ENCODE assay signal across 8 mouse cellular contexts in genomic region chr4:55351037-55351436, GRCm38 (mm10). TPM values are rescaled to one million over a fixed set of nuclear protein-coding genes. Genes with fewer than 3 reads are reported as not detected.
DNase-seq lines count a peak whose midpoint lies in the region; ATAC-seq and TF ChIP-seq lines count a peak whose summit lies in the region.

No protein-coding gene starts in this region.

- H3K4me3 ChIP-seq in kidney, postnatal 0 days (replicated peaks; ENCODE audit: low read depth, low read length) = peak overlapping the region; percentile 99
- peak overlapping the region; percentile 86 for H3K4me3 ChIP-seq in embryonic facial prominence, embryonic 10.5 days
- H3K4me3 ChIP-seq in hindbrain, embryonic 15.5 days = peak overlapping the region; percentile 64
- H3K4me3 ChIP-seq in midbrain, embryonic 15.5 days = peak overlapping the region; percentile 69

- H3K9me3 ChIP-seq in kidney, postnatal 0 days (replicated peaks; ENCODE audit: low read length) = no peaks in the 10 kb centered on the region
- no peaks in the 10 kb centered on the region for H3K9me3 ChIP-seq in embryonic facial prominence, embryonic 10.5 days
- H3K9me3 ChIP-seq in hindbrain, embryonic 15.5 days = no peaks in the 10 kb centered on the region
- no peaks in the 10 kb centered on the region for H3K9me3 ChIP-seq in midbrain, embryonic 15.5 days

- 8% methylated on average over 12 of the region's 12 CpGs for WGBS in kidney, postnatal 0 days
- WGBS in embryonic facial prominence, embryonic 10.5 days = 17% methylated on average over 12 of the region's 12 CpGs
- 17% methylated on average over 12 of the region's 12 CpGs for WGBS in hindbrain, embryonic 15.5 days
- 18% methylated on average over 12 of the region's 12 CpGs for WGBS in midbrain, embryonic 15.5 days

- H3K9ac ChIP-seq in kidney, postnatal 0 days (ENCODE audit: low read depth, low read length) = peak overlapping the region; percentile 96
- H3K9ac ChIP-seq in hindbrain, embryonic 15.5 days = peak overlapping the region; percentile 71
- peak overlapping the region; percentile 83 for H3K9ac ChIP-seq in midbrain, embryonic 15.5 days

- H3K27ac ChIP-seq in kidney, postnatal 0 days = peak overlapping the region; percentile 94
- peak overlapping the region; percentile 99 for H3K27ac ChIP-seq in embryonic facial prominence, embryonic 10.5 days (replicated peaks)
- H3K27ac ChIP-seq in hindbrain, embryonic 15.5 days (replicated peaks) = peak overlapping the region; percentile 95; the same call in 1 of the 2 replicates
- H3K27ac ChIP-seq in midbrain, embryonic 15.5 days = peak overlapping the region; percentile 94; the same call in 1 of the 2 replicates

- H3K36me3 ChIP-seq in kidney, postnatal 0 days (ENCODE audit: insufficient read depth, low read length) = no peaks in the 10 kb centered on the region
- peaks cover 8% of the 10 kb centered on the region for H3K36me3 ChIP-seq in embryonic facial prominence, embryonic 10.5 days (replicated peaks)
- no peaks in the 10 kb centered on the region for H3K36me3 ChIP-seq in hindbrain, embryonic 15.5 days
- H3K36me3 ChIP-seq in midbrain, embryonic 15.5 days (replicated peaks) = no peaks in the 10 kb centered on the region

- TF ChIP-seq CTCF in kidney, postnatal 0 days (IDR thresholded peaks at IDR 0.05; ENCODE audit: low read depth) = no peak

- ATAC-seq in kidney, postnatal 0 days (replicated peaks; ENCODE audit: low FRiP score, low read depth) = no peak
- ATAC-seq in hindbrain, embryonic 15.5 days (ENCODE audit: low FRiP score, low read depth) = no peak
- no peak for ATAC-seq in midbrain, embryonic 15.5 days (replicated peaks)

- no peaks in the 10 kb centered on the region for H3K27me3 ChIP-seq in kidney, postnatal 0 days (ENCODE audit: insufficient read depth, low read length)
- H3K27me3 ChIP-seq in embryonic facial prominence, embryonic 10.5 days (replicated peaks; ENCODE audit: low read depth, poor library complexity, severe bottlenecking) = no peaks in the 10 kb centered on the region
- H3K27me3 ChIP-seq in hindbrain, embryonic 15.5 days = no peaks in the 10 kb centered on the region
- no peaks in the 10 kb centered on the region for H3K27me3 ChIP-seq in midbrain, embryonic 15.5 days (replicated peaks)

- peak; percentile 25 for DNase-seq in kidney, postnatal 0 days (ENCODE audit: low spot score)
- DNase-seq in kidney, postnatal 10 days = no peak
- DNase-seq in embryonic facial prominence, embryonic 10.5 days (ENCODE audit: low spot score) = no peak
- DNase-seq in layer of hippocampus, adult 8-10 months (ENCODE audit: low spot score in 2 of 2) = no peak
- no peak for DNase-seq in kidney, adult 11 months
- DNase-seq in left cerebral cortex, adult 9 months (ENCODE audit: low spot score in 2 of 2) = no peak

- H3K4me2 ChIP-seq in kidney, postnatal 0 days (ENCODE audit: low read length) = peak overlapping the region; percentile 76
- H3K4me2 ChIP-seq in hindbrain, embryonic 15.5 days = peak overlapping the region; percentile 75
- H3K4me2 ChIP-seq in midbrain, embryonic 15.5 days = peak overlapping the region; percentile 68

- H3K4me1 ChIP-seq in kidney, postnatal 0 days (replicated peaks; ENCODE audit: insufficient read depth, low read length) = peaks cover 2% of the 10 kb centered on the region
- peaks cover 23% of the 10 kb centered on the region for H3K4me1 ChIP-seq in embryonic facial prominence, embryonic 10.5 days
- H3K4me1 ChIP-seq in hindbrain, embryonic 15.5 days (replicated peaks) = peaks cover 41% of the 10 kb centered on the region
- peaks cover 32% of the 10 kb centered on the region for H3K4me1 ChIP-seq in midbrain, embryonic 15.5 days

RNA-seq across cellular contexts. Expression of gene Rad23b, which starts 1.2 kb away (rescaled TPM):
- 72.5 and 79.7 TPM in 2 replicates for polyA plus RNA-seq in kidney, postnatal 0 days (2015; fragmentation: Nextera tagmentation; extraction: Ambion mirVana)
- polyA plus RNA-seq in embryonic facial prominence, embryonic 10.5 days (2016; fragmentation: Nextera tagmentation; extraction: Ambion mirVana) = 83.7 and 91.2 TPM in 2 replicates
- 92.0 and 98.5 TPM in 2 replicates for polyA plus RNA-seq in hindbrain, embryonic 15.5 days (2015; fragmentation: Nextera tagmentation; extraction: Ambion mirVana)
- 90.9 and 92.2 TPM in 2 replicates for polyA plus RNA-seq in midbrain, embryonic 15.5 days (2015; fragmentation: Nextera tagmentation; extraction: Ambion mirVana)
- total RNA-seq in layer of hippocampus, adult 8-10 months (2022) = 100 to 1,000 TPM; 171 to 185 (median 176) TPM
